Mouse (Mus musculus) ES-Bruce4 (cell line): ENCODE data around the gene Mgll.

Source experiments
- CTCF ChIP-seq: IDR thresholded peaks from one replicate; pipeline ENCODE4 v1.8.1; 2011; ENCODE audit warnings: low read depth, low read length
- POLR2A ChIP-seq: IDR thresholded peaks from one replicate; pipeline ENCODE4 v1.8.1; 2011; ENCODE audit warnings: low read length; ENCODE audit not compliant: insufficient read depth

DNA sequence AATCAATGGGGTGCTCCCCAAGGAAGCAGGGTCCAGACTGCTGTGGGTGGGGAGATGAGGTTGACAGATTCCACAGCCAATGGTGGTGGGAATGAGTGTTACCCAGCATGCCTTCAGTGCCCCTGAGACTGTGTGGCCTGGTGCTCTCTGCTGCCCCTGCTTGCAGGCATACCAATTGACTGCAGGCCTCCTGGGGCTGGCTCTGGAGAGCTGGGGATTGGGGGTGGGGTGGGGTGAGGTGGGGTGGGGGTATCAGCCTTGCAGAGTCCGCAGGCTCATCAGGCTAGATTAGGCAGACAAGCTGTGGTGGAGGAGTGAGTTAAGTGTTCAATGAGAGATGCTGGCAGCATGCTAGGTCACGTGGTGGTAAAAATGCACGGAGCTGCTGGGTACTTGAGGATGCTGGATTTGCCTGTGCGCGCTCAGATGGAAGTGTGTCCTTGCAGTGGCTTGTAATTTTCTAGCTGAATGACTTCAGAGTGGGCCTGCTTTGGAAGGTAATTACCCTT, 28.6 kb downstream of the Mgll start:
- TF ChIP-seq CTCF (no peak), POLR2A (no peak)
